Mouse (Mus musculus): ENCODE measurements around the gene Cgrrf1. TPM values are rescaled to one million over a fixed set of nuclear protein-coding genes. Genes with fewer than 3 reads are reported as not detected.

The Cgrrf1 gene
- total RNA-seq, 2 experiments from 2014 or later: 11.0 to 12.5 TPM

- no peak for DNase-seq (ENCODE audit: low spot score in 2 of 2)
These were observed 53.5 kb downstream of the Cgrrf1 start for GRCm38 (mm10) chr14:46885429-46885755.

- DNase-seq (ENCODE audit: low spot score in 2 of 2): peak; percentile 18 to 26
These were observed 54.0 kb downstream of the Cgrrf1 start for GRCm38 (mm10) chr14:46885891-46886301.

GRCm38 (mm10) chr14:46889096-46889495 lies 57.2 kb downstream of the Cgrrf1 start:
- no peak for DNase-seq (ENCODE audit: low spot score in 2 of 2)

GRCm38 (mm10) chr14:46893961-46894360 lies 62.0 kb downstream of the Cgrrf1 start:
- no peak for DNase-seq (ENCODE audit: low spot score in 2 of 2)

GRCm38 (mm10) chr14:46897953-46898352 lies 66.0 kb downstream of the Cgrrf1 start:
- DNase-seq (ENCODE audit: low spot score in 2 of 2): no peak

GRCm38 (mm10) chr14:46898626-46899025 lies 66.7 kb downstream of the Cgrrf1 start:
- DNase-seq (ENCODE audit: low spot score in 2 of 2): no peak

GRCm38 (mm10) chr14:46902498-46903087 lies 70.7 kb downstream of the Cgrrf1 start:
- no peak for DNase-seq (ENCODE audit: low spot score in 2 of 2)

Other genes with a start within 250 kb of the Cgrrf1 start
- 1 to 10 TPM; 1.4 to 3.0 TPM for gene Cdkn3, start 71.6 kb upstream of the Cgrrf1 start, total RNA-seq (2021)
- gene Cnih1, start 43.7 kb upstream of the Cgrrf1 start, total RNA-seq (2021): 10 to 100 TPM; 65.6 to 70.3 TPM
- gene Gmfb, start 9.9 kb upstream of the Cgrrf1 start, total RNA-seq (2021): 100 to 1,000 TPM; 161 to 175 TPM
- gene Samd4, start 50.7 kb downstream of the Cgrrf1 start, total RNA-seq (2021): 10 to 100 TPM; 12.6 to 13.0 TPM